ENCODE assay signal across 10 mouse cellular contexts in genomic region chr14:49785793-49786192, GRCm38 (mm10). TPM values are rescaled to one million over a fixed set of nuclear protein-coding genes. Genes with fewer than 3 reads are reported as not detected.
DNase-seq lines count a peak whose midpoint lies in the region; ATAC-seq and TF ChIP-seq lines count a peak whose summit lies in the region.
"Had no signal": no experiment of that assay in that cellular context is flagged by ENCODE, and none has a peak within 500 bp of the region (broad histone marks: within the 10 kb centered on the region; RNA-seq: fewer than 3 reads in every experiment).

No protein-coding gene starts in this region.

- H3K4me1 ChIP-seq in kidney, embryonic 15.5 days = peaks cover 5% of the 10 kb centered on the region
- H3K4me1 ChIP-seq in G1E (ENCODE audit: insufficient read depth, low read depth, low read length) = no peaks in the 10 kb centered on the region; the same call in 1 of the 2 replicates
- peaks cover 5% of the 10 kb centered on the region; the same call in 1 of the 2 replicates for H3K4me1 ChIP-seq in midbrain, postnatal 0 days (ENCODE audit: insufficient read depth, low read length)
- H3K4me1 ChIP-seq: liver, embryonic 15.5 days had no signal

- H3K9ac ChIP-seq in kidney, embryonic 15.5 days = no peak overlapping the region
- H3K9ac ChIP-seq in midbrain, postnatal 0 days (replicated peaks; ENCODE audit: low read length, poor library complexity, severe bottlenecking) = no peak overlapping the region
- H3K9ac ChIP-seq: embryonic facial prominence, embryonic 12.5 days; liver, embryonic 15.5 days had no signal

- no peak for ATAC-seq in kidney, embryonic 15.5 days (replicated peaks; ENCODE audit: low FRiP score)
- ATAC-seq in G1E (ENCODE audit: extremely low read depth, insufficient number of reproducible peaks, low FRiP score, poor library complexity, severe bottlenecking) = no peak
- ATAC-seq in midbrain, postnatal 0 days (ENCODE audit: low FRiP score) = no peak
- ATAC-seq in erythroblast, adult 5-6 weeks (replicated peaks; ENCODE audit: low FRiP score, poor library complexity, severe bottlenecking) = no peak

- H3K36me3 ChIP-seq in kidney, embryonic 15.5 days = no peaks in the 10 kb centered on the region
- no peaks in the 10 kb centered on the region for H3K36me3 ChIP-seq in G1E (replicated peaks)
- no peaks in the 10 kb centered on the region for H3K36me3 ChIP-seq in midbrain, postnatal 0 days (ENCODE audit: insufficient read depth, low read length)
- H3K36me3 ChIP-seq: embryonic facial prominence, embryonic 12.5 days; liver, embryonic 15.5 days had no signal

- DNase-seq in kidney, adult 18-20 months = peak; percentile 59
- no peak for DNase-seq in G1E (ENCODE audit: low spot score)
- peak; percentile 52 for DNase-seq in adrenal gland, postnatal 25 days
- peak; percentile 61 for DNase-seq in forelimb bud, embryonic 11.5 days (ENCODE audit: low read depth, low spot score)
- DNase-seq in layer of hippocampus, postnatal 10 days (ENCODE audit: low spot score in 2 of 2) = peak; percentile 74 to 77
- peak; percentile 70 for DNase-seq in midbrain, postnatal 0 days (ENCODE audit: low spot score)

- peak; percentile 46; the same call in 1 of the 2 replicates for TF ChIP-seq CTCF in G1E (IDR thresholded peaks at IDR 0.05; ENCODE audit: low read depth, low read length)
- peak; percentile 84 for TF ChIP-seq CTCF in midbrain, postnatal 0 days (IDR thresholded peaks at IDR 0.05)

- 62% methylated on average over 2 of the region's 2 CpGs for WGBS in kidney, embryonic 15.5 days
- WGBS in midbrain, postnatal 0 days = 50% methylated on average over 2 of the region's 2 CpGs

- H3K9me3 ChIP-seq in kidney, embryonic 15.5 days (replicated peaks) = no peaks in the 10 kb centered on the region
- no peaks in the 10 kb centered on the region for H3K9me3 ChIP-seq in G1E (replicated peaks)
- no peaks in the 10 kb centered on the region for H3K9me3 ChIP-seq in midbrain, postnatal 0 days (ENCODE audit: low read length)
- H3K9me3 ChIP-seq: embryonic facial prominence, embryonic 12.5 days; liver, embryonic 15.5 days had no signal

- H3K4me3 ChIP-seq in kidney, embryonic 15.5 days (replicated peaks) = no peak overlapping the region
- no peak overlapping the region for H3K4me3 ChIP-seq in G1E (ENCODE audit: low read depth, low read length)
- no peak overlapping the region for H3K4me3 ChIP-seq in midbrain, postnatal 0 days (ENCODE audit: low read depth, low read length)
- H3K4me3 ChIP-seq: embryonic facial prominence, embryonic 12.5 days; liver, embryonic 15.5 days had no signal

- no peak overlapping the region for H3K27ac ChIP-seq in kidney, embryonic 15.5 days
- H3K27ac ChIP-seq in midbrain, postnatal 0 days (ENCODE audit: low read depth, low read length) = no peak overlapping the region
- H3K27ac ChIP-seq: embryonic facial prominence, embryonic 12.5 days; liver, embryonic 15.5 days had no signal

- H3K27me3 ChIP-seq in kidney, embryonic 15.5 days = peaks cover 12% of the 10 kb centered on the region; the same call in 1 of the 2 replicates
- H3K27me3 ChIP-seq in G1E (ENCODE audit: insufficient read depth, low read length) = no peaks in the 10 kb centered on the region
- no peaks in the 10 kb centered on the region for H3K27me3 ChIP-seq in midbrain, postnatal 0 days (ENCODE audit: insufficient read depth, low read length)
- H3K27me3 ChIP-seq: embryonic facial prominence, embryonic 12.5 days; liver, embryonic 15.5 days had no signal

- no peak overlapping the region for H3K4me2 ChIP-seq in kidney, embryonic 15.5 days
- H3K4me2 ChIP-seq in midbrain, postnatal 0 days (ENCODE audit: low read depth, low read length, poor library complexity, severe bottlenecking) = no peak overlapping the region
- H3K4me2 ChIP-seq: embryonic facial prominence, embryonic 12.5 days; liver, embryonic 15.5 days had no signal

RNA-seq across cellular contexts. Expression of gene Armh4, which starts 2.6 kb away (rescaled TPM):
- polyA plus RNA-seq in kidney, embryonic 15.5 days (2015; fragmentation: Nextera tagmentation; extraction: Ambion mirVana) = 5.7 and 7.7 TPM in 2 replicates
- total RNA-seq in G1E (2014; fragmentation: Nextera tagmentation) (not detected in 2 replicates), G1E (2017) (0.12 and 0.16 TPM in 2 replicates)
- not detected in 2 replicates for polyA plus RNA-seq in G1E (2012)
- total RNA-seq in adrenal gland, postnatal 25 days (2021) = 0.86 and 0.97 TPM in 2 replicates
- 10 to 100 TPM; 34.9 to 36.7 TPM for total RNA-seq in layer of hippocampus, postnatal 10 days (2021)
- 23.3 and 24.6 TPM in 2 replicates for total RNA-seq in midbrain, postnatal 0 days (2014; rRNA removed)
- polyA plus RNA-seq in midbrain, postnatal 0 days (2015; fragmentation: Nextera tagmentation; extraction: Ambion mirVana) = 17.9 and 18.1 TPM in 2 replicates
- total RNA-seq in erythroblast, adult 5-6 weeks (2015; ENCODE audit: low replicate concordance) = not detected in 2 replicates
- not detected in 2 replicates for total RNA-seq in erythroblast, adult 5-6 weeks (2017; ENCODE audit: low replicate concordance)

Comparison
In these comparisons a context has a peak if more than half of its experiments do, and no peak if none do; other contexts are left out.
1. RNA of gene Armh4, which starts 2.6 kb away (total RNA-seq): 34.9 to 36.7 TPM in layer of hippocampus, postnatal 10 days and 23.3 to 24.6 TPM in midbrain, postnatal 0 days; 0.86 to 0.97 TPM in adrenal gland, postnatal 25 days, 0.12 to 0.16 TPM in G1E and not detected in erythroblast, adult 5-6 weeks; every median in the first group is over 10 times any median in the second.